Mouse (Mus musculus) neural tube, embryonic 15.5 days (tissue): ENCODE data around the gene Trim58. TPM values are rescaled to one million over a fixed set of nuclear protein-coding genes. Genes with fewer than 3 reads are reported as not detected.
A peak's percentile ranks its signal among the peaks of the same experiment; 100 is the strongest.

Experiments
- ATAC-seq: fragments of 200-750 bp; cut with Nextera tagmentation; 2 replicates; pipeline ENCODE4 v1.8.0; 2017; ENCODE audit warnings: mild to moderate bottlenecking, moderate TSS enrichment, moderate library complexity; ENCODE audit not compliant: low FRiP score
- H3K27ac ChIP-seq: fragments of 300-500 bp; sonication (generic); replicated peaks from 2 replicates; pipeline ENCODE4 v1.5.1; 2015; ENCODE audit warnings: mild to moderate bottlenecking, inconsistent platforms
- H3K27me3 ChIP-seq: fragments of 300-500 bp; sonication (generic); replicated peaks from 2 replicates; pipeline ENCODE4 v1.6.1; 2015; ENCODE audit warnings: inconsistent platforms
- H3K36me3 ChIP-seq: fragments of 300-500 bp; sonication (generic); 2 replicates; pipeline ENCODE4 v1.6.1; 2015; ENCODE audit warnings: inconsistent platforms
- H3K4me1 ChIP-seq: fragments of 300-500 bp; sonication (generic); 2 replicates; pipeline ENCODE4 v1.6.1; 2015; ENCODE audit warnings: inconsistent platforms
- H3K4me2 ChIP-seq: fragments of 300-500 bp; sonication (generic); 2 replicates; pipeline ENCODE4 v1.6.1; 2015; ENCODE audit warnings: inconsistent platforms, mild to moderate bottlenecking, moderate library complexity
- H3K4me3 ChIP-seq: fragments of 300-500 bp; sonication (generic); replicated peaks from 2 replicates; pipeline ENCODE4 v1.5.1; 2015; ENCODE audit warnings: mild to moderate bottlenecking, inconsistent platforms
- H3K9ac ChIP-seq: fragments of 300-500 bp; sonication (generic); replicated peaks from 2 replicates; pipeline ENCODE4 v1.6.1; 2015; ENCODE audit warnings: mild to moderate bottlenecking, inconsistent platforms
- H3K9me3 ChIP-seq: fragments of 300-500 bp; sonication (generic); replicated peaks from 2 replicates; pipeline ENCODE4 v1.6.1; 2016; ENCODE audit warnings: inconsistent platforms
- WGBS: fragments of 180-500 bp; shearing (Covaris S2); methylation state at CpG from one replicate; pipeline ENCODE4 v1.1.7; 2015; ENCODE audit warnings: mixed read lengths; 5-methylcytosine and 5-hydroxymethylcytosine counted together
- polyA plus RNA-seq: library from polyadenylated mRNA; unstranded; fragments of >200 nt; fragmentation: Nextera tagmentation; extraction: Ambion mirVana; gene quantifications from 2 replicates; pipeline ENCODE4 v1.2.1, GENCODE M21; 2015

Gene Trim58
- 0.19 and 0.29 TPM in 2 replicates for polyA plus RNA-seq

DNA sequence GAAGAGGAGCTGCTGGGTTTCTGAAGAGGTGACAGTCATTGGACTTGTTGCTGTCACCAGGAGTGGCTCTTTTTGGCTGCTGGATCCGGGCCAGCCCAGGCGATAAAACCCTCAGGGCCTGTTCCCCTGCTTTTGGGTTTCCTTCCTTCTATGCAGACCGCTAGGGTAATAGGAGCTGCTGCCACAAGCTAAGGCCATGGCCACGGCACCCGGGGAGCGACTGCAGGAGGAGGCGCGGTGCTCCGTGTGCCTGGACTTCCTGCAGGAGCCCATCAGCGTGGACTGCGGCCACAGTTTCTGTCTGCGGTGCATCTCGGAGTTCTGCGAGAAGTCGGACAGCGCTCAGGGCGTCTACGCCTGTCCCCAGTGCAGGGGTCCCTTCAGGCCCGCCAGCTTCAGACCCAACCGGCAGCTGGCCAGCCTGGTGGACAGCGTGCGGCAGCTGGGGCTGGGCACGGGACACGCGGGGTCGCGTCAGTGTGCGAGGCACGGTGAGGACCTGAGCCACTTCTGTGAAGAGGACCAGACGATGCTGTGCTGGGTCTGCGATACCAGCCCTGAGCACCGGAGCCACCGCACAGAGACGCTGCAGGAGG is at the start of gene Trim58:
Gene Trim58 (plus strand): TSS at position 194 of the 596 bp plus-strand sequence.
- H3K27ac ChIP-seq, result no peak within 1 kb of the TSS
- H3K36me3 ChIP-seq, result no peaks in the 10 kb centered on the region
- peaks cover 26% of the 10 kb centered on the region for H3K27me3 ChIP-seq
- H3K4me1 ChIP-seq, result peaks cover 12% of the 10 kb centered on the region
- peak within 1 kb of the TSS; percentile 48 for H3K9ac ChIP-seq
- WGBS, result 2% methylated on average over 34 of the region's 34 CpGs
- peak within 1 kb of the TSS; percentile 46 for H3K4me3 ChIP-seq
- peak within 1 kb of the TSS; percentile 97 for H3K4me2 ChIP-seq
- ATAC-seq, result no peak; the same call in 1 of the 2 replicates
- H3K9me3 ChIP-seq, result no peaks in the 10 kb centered on the region

DNA sequence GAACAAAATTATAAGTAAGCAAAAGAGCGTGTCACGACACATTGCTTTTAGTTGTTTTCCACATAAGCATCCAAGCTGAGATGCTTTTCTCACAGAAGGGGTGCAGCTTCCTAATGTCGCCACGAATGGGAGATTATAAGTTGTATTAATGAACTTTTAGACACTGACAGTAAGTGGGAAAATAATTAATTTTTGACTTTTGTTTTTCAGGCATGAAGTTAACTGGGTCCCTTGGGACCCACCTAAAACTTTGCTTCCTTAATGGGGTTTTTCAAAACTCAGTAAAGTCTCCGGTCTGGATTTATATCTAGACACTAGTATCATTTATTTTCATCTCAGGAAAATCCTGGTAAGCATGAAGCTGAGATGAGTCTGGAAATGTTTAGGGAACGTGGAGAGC is 45.5 kb upstream of the Trim58 start, which contains the start of gene Olfr324:
Gene Olfr324 (plus strand): TSS at position 301 of the 400 bp plus-strand sequence.
- no peaks in the 10 kb centered on the region for H3K27me3 ChIP-seq
- H3K9ac ChIP-seq, result no peak within 1 kb of the TSS
- H3K27ac ChIP-seq, result no peak within 1 kb of the TSS
- no peak within 1 kb of the TSS for H3K4me3 ChIP-seq
- no peak within 1 kb of the TSS for H3K4me2 ChIP-seq
- H3K9me3 ChIP-seq, result no peaks in the 10 kb centered on the region
- H3K36me3 ChIP-seq, result no peaks in the 10 kb centered on the region
- ATAC-seq, result no peak
- no peaks in the 10 kb centered on the region for H3K4me1 ChIP-seq
- 85% methylated on average over 6 of the region's 6 CpGs for WGBS

GRCm38 (mm10) chr11:58597837-58598236 is 42.4 kb upstream of the Trim58 start:
- Histone ChIP-seq H3K4me1 (no peaks in the 10 kb centered on the region), H3K4me3 (no peak overlapping the region), H3K36me3 (no peaks in the 10 kb centered on the region), H3K9me3 (no peaks in the 10 kb centered on the region), H3K9ac (no peak overlapping the region), H3K4me2 (no peak overlapping the region), H3K27ac (no peak overlapping the region), H3K27me3 (no peaks in the 10 kb centered on the region)
- no peak for ATAC-seq
- 87% methylated on average over 13 of the region's 13 CpGs for WGBS

DNA sequence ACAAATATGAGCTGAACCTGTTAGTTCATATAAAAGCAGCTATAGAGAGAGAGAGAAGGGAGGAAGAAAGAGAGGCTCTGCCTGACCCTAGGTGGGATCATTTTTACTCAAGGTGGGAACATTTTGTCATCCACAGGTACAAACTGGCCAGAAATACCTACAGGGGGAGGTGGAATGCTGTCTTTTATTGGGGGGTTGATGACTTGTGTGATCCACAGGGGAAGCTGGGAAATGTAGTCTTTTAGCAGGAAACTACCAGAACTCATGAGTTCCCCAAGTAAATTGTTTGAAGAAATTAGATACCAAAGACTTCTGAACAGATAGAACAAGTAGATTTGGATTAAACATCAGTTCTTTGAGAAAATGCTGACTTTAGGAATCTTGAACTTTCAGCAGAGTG is 38.2 kb upstream of the Trim58 start:
- no peaks in the 10 kb centered on the region for H3K4me1 ChIP-seq
- H3K4me3 ChIP-seq, result no peak overlapping the region
- no peak overlapping the region for H3K27ac ChIP-seq
- no peaks in the 10 kb centered on the region for H3K36me3 ChIP-seq
- no peaks in the 10 kb centered on the region for H3K9me3 ChIP-seq
- ATAC-seq, result no peak
- H3K4me2 ChIP-seq, result no peak overlapping the region
- H3K9ac ChIP-seq, result no peak overlapping the region
- H3K27me3 ChIP-seq, result no peaks in the 10 kb centered on the region

GRCm38 (mm10) chr11:58602800-58603560 is 37.3 kb upstream of the Trim58 start:
- Histone ChIP-seq H3K4me2 (no peak overlapping the region), H3K4me3 (no peak overlapping the region), H3K36me3 (no peaks in the 10 kb centered on the region), H3K4me1 (no peaks in the 10 kb centered on the region), H3K9me3 (no peaks in the 10 kb centered on the region), H3K27me3 (no peaks in the 10 kb centered on the region), H3K9ac (no peak overlapping the region), H3K27ac (no peak overlapping the region)
- WGBS, result 86% methylated on average over 6 of the region's 6 CpGs
- no peak for ATAC-seq

- H3K27ac ChIP-seq, result no peak overlapping the region
- H3K4me1 ChIP-seq, result no peaks in the 10 kb centered on the region
- H3K9me3 ChIP-seq, result no peaks in the 10 kb centered on the region
- no peaks in the 10 kb centered on the region for H3K36me3 ChIP-seq
- H3K4me3 ChIP-seq, result no peak overlapping the region
- no peak overlapping the region for H3K9ac ChIP-seq
- ATAC-seq, result no peak
- 85% methylated on average over 2 of the region's 2 CpGs for WGBS
- no peak overlapping the region for H3K4me2 ChIP-seq
- H3K27me3 ChIP-seq, result no peaks in the 10 kb centered on the region
Measured at GRCm38 (mm10) chr11:58604688-58605087, 35.6 kb upstream of the Trim58 start.

GRCm38 (mm10) chr11:58605228-58605627 is 35.0 kb upstream of the Trim58 start:
- no peaks in the 10 kb centered on the region for H3K27me3 ChIP-seq
- no peak overlapping the region for H3K9ac ChIP-seq
- WGBS, result 88% methylated on average over 3 of the region's 3 CpGs
- no peaks in the 10 kb centered on the region for H3K9me3 ChIP-seq
- no peaks in the 10 kb centered on the region for H3K4me1 ChIP-seq
- no peak overlapping the region for H3K27ac ChIP-seq
- ATAC-seq, result no peak
- H3K36me3 ChIP-seq, result no peaks in the 10 kb centered on the region
- H3K4me3 ChIP-seq, result no peak overlapping the region
- no peak overlapping the region for H3K4me2 ChIP-seq

DNA sequence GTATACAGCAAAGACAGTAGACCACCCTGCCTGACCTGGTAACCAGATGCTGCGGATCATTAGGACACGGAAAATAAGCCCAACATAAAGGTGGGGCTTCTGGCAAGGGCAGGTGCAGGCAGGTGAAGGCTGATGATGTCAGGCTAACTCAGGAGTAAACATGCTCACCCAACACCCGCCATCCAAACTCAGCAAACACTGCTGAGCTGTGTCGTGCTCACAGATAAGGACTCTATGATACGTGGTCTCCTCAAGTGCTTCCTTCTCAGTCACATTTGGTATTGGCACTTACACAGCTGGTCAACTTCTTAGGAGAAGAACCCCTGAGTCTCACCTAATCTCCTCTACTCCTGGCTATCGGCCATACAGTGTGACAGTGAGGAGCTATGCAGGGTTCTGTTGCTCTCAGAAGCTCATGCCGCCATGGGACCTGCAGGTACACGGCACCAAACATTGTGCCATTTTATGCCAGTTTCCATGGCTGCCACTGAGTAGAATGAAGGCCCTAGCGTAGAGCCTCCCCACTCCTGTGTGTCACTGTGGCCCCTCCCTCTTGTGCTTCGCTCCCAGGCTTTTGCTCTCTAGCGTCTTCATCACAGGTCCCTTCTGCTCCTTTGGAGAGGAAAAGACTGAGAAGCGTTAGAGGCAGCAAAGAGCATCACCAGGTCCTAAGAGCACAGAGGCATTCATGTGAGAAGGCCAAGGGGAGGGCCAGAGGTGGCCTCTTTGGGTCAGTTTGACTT is 33.9 kb upstream of the Trim58 start:
- Histone ChIP-seq H3K27me3 (no peaks in the 10 kb centered on the region), H3K9ac (no peak overlapping the region), H3K4me2 (no peak overlapping the region), H3K9me3 (no peaks in the 10 kb centered on the region), H3K4me3 (no peak overlapping the region), H3K36me3 (no peaks in the 10 kb centered on the region), H3K27ac (no peak overlapping the region), H3K4me1 (no peaks in the 10 kb centered on the region)
- 90% methylated on average over 12 of the region's 12 CpGs for WGBS
- ATAC-seq, result no peak

DNA sequence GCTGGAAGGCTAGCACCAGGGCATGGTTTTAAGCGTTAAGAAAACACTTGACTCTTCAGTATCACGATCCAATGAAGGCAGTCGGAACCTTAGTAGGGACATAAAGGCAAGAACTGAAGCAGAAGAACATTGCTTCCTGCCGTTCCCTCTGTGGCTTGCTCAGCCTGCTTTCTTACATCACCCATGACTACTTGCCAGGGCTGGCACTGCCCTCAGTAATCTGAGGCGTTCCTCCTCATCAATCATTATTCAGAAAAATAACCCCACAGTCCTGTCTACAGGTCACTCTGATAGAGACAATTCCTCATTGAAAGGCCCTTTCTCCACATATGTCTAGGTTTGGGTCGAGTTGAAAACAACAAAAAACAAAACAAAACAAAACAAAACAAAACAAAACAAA is 33.2 kb upstream of the Trim58 start:
- H3K9ac ChIP-seq, result no peak overlapping the region
- H3K27ac ChIP-seq, result no peak overlapping the region
- no peaks in the 10 kb centered on the region for H3K4me1 ChIP-seq
- no peak for ATAC-seq
- H3K4me3 ChIP-seq, result no peak overlapping the region
- no peaks in the 10 kb centered on the region for H3K9me3 ChIP-seq
- 83% methylated on average over 6 of the region's 6 CpGs for WGBS
- H3K27me3 ChIP-seq, result no peaks in the 10 kb centered on the region
- H3K4me2 ChIP-seq, result no peak overlapping the region
- H3K36me3 ChIP-seq, result no peaks in the 10 kb centered on the region

- H3K36me3 ChIP-seq, result no peaks in the 10 kb centered on the region
- H3K9me3 ChIP-seq, result no peaks in the 10 kb centered on the region
- no peak overlapping the region for H3K27ac ChIP-seq
- no peaks in the 10 kb centered on the region for H3K27me3 ChIP-seq
- no peaks in the 10 kb centered on the region for H3K4me1 ChIP-seq
- ATAC-seq, result no peak
- no peak overlapping the region for H3K4me3 ChIP-seq
- H3K9ac ChIP-seq, result no peak overlapping the region
- WGBS, result 48% methylated on average over 3 of the region's 3 CpGs
- no peak overlapping the region for H3K4me2 ChIP-seq
Measured at GRCm38 (mm10) chr11:58613359-58613758, 26.9 kb upstream of the Trim58 start.

DNA sequence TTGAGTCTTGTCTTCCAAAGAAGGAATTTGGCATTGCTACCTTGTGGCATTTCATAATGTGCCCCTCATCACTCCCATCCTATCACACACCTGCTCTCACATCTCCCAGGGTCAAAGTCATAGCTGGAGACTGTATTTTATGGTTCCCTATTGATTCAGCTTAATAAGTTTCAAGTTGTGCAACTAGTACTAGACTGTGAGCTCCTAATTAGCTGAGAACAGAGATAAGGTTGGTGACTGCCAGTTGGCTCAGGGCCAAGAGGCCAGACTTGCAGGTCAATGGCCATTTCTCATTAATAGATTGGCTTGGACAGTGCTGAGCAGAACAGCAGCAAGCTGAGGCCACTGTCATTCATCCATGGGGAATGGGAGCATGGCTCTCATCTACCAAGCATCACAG is 25.7 kb upstream of the Trim58 start:
- H3K36me3 ChIP-seq, result no peaks in the 10 kb centered on the region
- ATAC-seq, result no peak
- no peaks in the 10 kb centered on the region for H3K4me1 ChIP-seq
- H3K9me3 ChIP-seq, result no peaks in the 10 kb centered on the region
- H3K9ac ChIP-seq, result no peak overlapping the region
- no peak overlapping the region for H3K4me3 ChIP-seq
- H3K4me2 ChIP-seq, result no peak overlapping the region
- no peak overlapping the region for H3K27ac ChIP-seq
- no peaks in the 10 kb centered on the region for H3K27me3 ChIP-seq

- Histone ChIP-seq H3K9ac (no peak within 1 kb of the TSS), H3K36me3 (no peaks in the 10 kb centered on the region), H3K27ac (no peak within 1 kb of the TSS), H3K9me3 (no peaks in the 10 kb centered on the region), H3K4me1 (no peaks in the 10 kb centered on the region), H3K27me3 (no peaks in the 10 kb centered on the region), H3K4me2 (no peak within 1 kb of the TSS), H3K4me3 (no peak within 1 kb of the TSS)
- WGBS, result 92% methylated on average over 4 of the region's 4 CpGs
- no peak for ATAC-seq
Measured at GRCm38 (mm10) chr11:58615975-58616374, 24.3 kb upstream of the Trim58 start, which contains the start of gene 2210407C18Rik. Gene 2210407C18Rik, minus strand, starts transcription at chr11:58616075.
